ENCODE assay signal across 17 mouse cellular contexts in the genomic region with DNA sequence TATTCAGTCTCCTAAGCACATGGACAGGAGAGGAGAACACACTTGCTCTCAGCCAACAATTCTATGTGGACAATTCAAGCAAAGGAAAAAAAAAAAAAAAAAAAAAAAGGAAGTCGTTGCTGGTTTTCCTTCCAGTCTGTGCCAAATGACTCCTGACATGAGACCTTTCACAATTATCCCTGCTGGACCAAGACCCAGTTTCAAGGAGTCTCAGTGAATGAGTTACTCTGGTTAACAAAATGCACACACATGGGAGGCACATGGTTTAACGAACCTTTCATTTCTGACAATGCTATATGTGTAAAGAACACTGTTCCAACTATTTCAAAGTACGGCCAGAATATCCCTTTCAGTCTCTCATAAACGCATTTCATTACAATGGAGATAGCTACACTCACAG.
A peak's percentile ranks its signal among the peaks of the same experiment; 100 is the strongest.
DNase-seq lines count a peak whose midpoint lies in the region; ATAC-seq and TF ChIP-seq lines count a peak whose summit lies in the region.
"Had no signal": no experiment of that assay in that cellular context is flagged by ENCODE, and none has a peak within 500 bp of the region (broad histone marks: within the 10 kb centered on the region; RNA-seq: fewer than 3 reads in every experiment).

No protein-coding gene starts in this region.

- no peaks in the 10 kb centered on the region for H3K4me1 ChIP-seq in embryonic facial prominence, embryonic 13.5 days
- peaks cover 18% of the 10 kb centered on the region for H3K4me1 ChIP-seq in embryonic facial prominence, embryonic 10.5 days
- no peaks in the 10 kb centered on the region for H3K4me1 ChIP-seq in kidney, postnatal 0 days (replicated peaks; ENCODE audit: insufficient read depth, low read length)

- POLR2A ChIA-PET in Patski (lab: Charles Lee): no interaction called here

- no peaks in the 10 kb centered on the region for H3K27me3 ChIP-seq in embryonic facial prominence, embryonic 13.5 days
- no peaks in the 10 kb centered on the region for H3K27me3 ChIP-seq in embryonic facial prominence, embryonic 10.5 days (replicated peaks; ENCODE audit: low read depth, poor library complexity, severe bottlenecking)
- H3K27me3 ChIP-seq in kidney, postnatal 0 days (ENCODE audit: insufficient read depth, low read length): no peaks in the 10 kb centered on the region
- H3K27me3 ChIP-seq in Patski (no peaks in the 10 kb centered on the region), myocyte (ENCODE audit: control insufficient read depth, insufficient read depth, insufficient read length) (no peaks in the 10 kb centered on the region)

- no peak overlapping the region for H3K27ac ChIP-seq in embryonic facial prominence, embryonic 13.5 days
- no peak overlapping the region for H3K27ac ChIP-seq in embryonic facial prominence, embryonic 10.5 days (replicated peaks)
- 0 out of 2 replicates have a peak overlapping the region, but pooled peaks have one; percentile 15 for H3K27ac ChIP-seq in kidney, postnatal 0 days
- H3K27ac ChIP-seq: hindbrain, embryonic 10.5 days; hindbrain, postnatal 0 days had no signal

- DNase-seq in embryonic facial prominence, embryonic 10.5 days (ENCODE audit: low spot score): no peak
- no peak for DNase-seq in kidney, postnatal 0 days (ENCODE audit: low spot score)
- DNase-seq in kidney, adult 11 months: no peak
- peak; percentile 7 for DNase-seq in Patski (ENCODE audit: low read depth, low spot score)
- no peak for DNase-seq in neural tube, embryonic 10.5 days (ENCODE audit: extremely low spot score, low spot score)
- DNase-seq in retina, embryonic 14.5 days (ENCODE audit: low spot score): no peak
- DNase-seq: B cell, adult 2 months; cerebellum, adult 8-10 months; lung, adult 2 months; lung, postnatal 36 days; thymus, postnatal 14 days had no signal

- no peaks in the 10 kb centered on the region for H3K36me3 ChIP-seq in embryonic facial prominence, embryonic 13.5 days
- H3K36me3 ChIP-seq in embryonic facial prominence, embryonic 10.5 days (replicated peaks): no peaks in the 10 kb centered on the region
- no peaks in the 10 kb centered on the region for H3K36me3 ChIP-seq in kidney, postnatal 0 days (ENCODE audit: insufficient read depth, low read length)
- no peaks in the 10 kb centered on the region for H3K36me3 ChIP-seq in myocyte (ENCODE audit: control insufficient read depth, insufficient read depth)
- H3K36me3 ChIP-seq: hindbrain, embryonic 10.5 days had no signal

- in situ Hi-C loops in Patski (cut with MboI; ENCODE audit: low pct_unique_long_range_greater_than_20kb): no loop called here

- H3K9ac ChIP-seq in embryonic facial prominence, embryonic 13.5 days: no peak overlapping the region
- H3K9ac ChIP-seq in kidney, postnatal 0 days (ENCODE audit: low read depth, low read length): no peak overlapping the region

- H3K4me2 ChIP-seq in embryonic facial prominence, embryonic 13.5 days: 0 out of 2 replicates have a peak overlapping the region, but pooled peaks have one; percentile 33
- H3K4me2 ChIP-seq in kidney, postnatal 0 days (ENCODE audit: low read length): peak overlapping the region; percentile 41
- peak overlapping the region; percentile 91 for H3K4me2 ChIP-seq in myocyte (ENCODE audit: low read depth)

- CTCF ChIA-PET in Patski (lab: Charles Lee): no interaction called here

- H3K79me2 ChIP-seq in myocyte (ENCODE audit: control insufficient read depth, insufficient read depth): peaks cover 19% of the 10 kb centered on the region

- TF ChIP-seq POLR2A in myocyte (IDR thresholded peaks at IDR 0.05; ENCODE audit: insufficient read length, low read depth): no peak

- H3K4me3 ChIP-seq in embryonic facial prominence, embryonic 13.5 days: no peak overlapping the region
- H3K4me3 ChIP-seq in embryonic facial prominence, embryonic 10.5 days: no peak overlapping the region
- H3K4me3 ChIP-seq in kidney, postnatal 0 days (replicated peaks; ENCODE audit: low read depth, low read length): no peak overlapping the region
- peak overlapping the region; percentile 34 for H3K4me3 ChIP-seq in myocyte
- H3K4me3 ChIP-seq: hindbrain, embryonic 10.5 days had no signal

- H3ac ChIP-seq in myocyte (ENCODE audit: control insufficient read depth, insufficient read length): no peak overlapping the region

- no peak for ATAC-seq in embryonic facial prominence, embryonic 13.5 days (ENCODE audit: insufficient number of reproducible peaks, insufficient read depth, low FRiP score, low TSS enrichment, low read depth)
- no peak for ATAC-seq in kidney, postnatal 0 days (replicated peaks; ENCODE audit: low FRiP score, low read depth)
- no peak for ATAC-seq in Patski
- ATAC-seq: hindbrain, postnatal 0 days; intestine, postnatal 0 days; midbrain, embryonic 16.5 days had no signal

- WGBS in embryonic facial prominence, embryonic 13.5 days: 80% methylated on average over 4 of the region's 4 CpGs
- 84% methylated on average over 4 of the region's 4 CpGs for WGBS in embryonic facial prominence, embryonic 10.5 days
- 46% methylated on average over 4 of the region's 4 CpGs for WGBS in kidney, postnatal 0 days

- no peaks in the 10 kb centered on the region for H3K9me3 ChIP-seq in embryonic facial prominence, embryonic 13.5 days
- no peaks in the 10 kb centered on the region for H3K9me3 ChIP-seq in embryonic facial prominence, embryonic 10.5 days
- H3K9me3 ChIP-seq in kidney, postnatal 0 days (replicated peaks; ENCODE audit: low read length): no peaks in the 10 kb centered on the region
- H3K9me3 ChIP-seq: hindbrain, embryonic 10.5 days had no signal

- TF ChIP-seq CTCF in kidney, postnatal 0 days (IDR thresholded peaks at IDR 0.05; ENCODE audit: low read depth): no peak
- no peak for TF ChIP-seq CTCF in Patski (IDR thresholded peaks at IDR 0.05)

TF ChIP-seq in myocyte, 11 proteins besides CTCF, POLR2A, EP300 and RAD21:
- no peak for TF ChIP-seq TCF3 (IDR thresholded peaks at IDR 0.05; ENCODE audit: insufficient read length, low read depth)
- TF ChIP-seq CEBPB (IDR thresholded peaks at IDR 0.05; ENCODE audit: insufficient read depth, poor library complexity, severe bottlenecking): no peak
- no peak for TF ChIP-seq REST (IDR thresholded peaks at IDR 0.05; ENCODE audit: insufficient read depth, insufficient read length)
- no peak for TF ChIP-seq POLR2AphosphoS2 (IDR thresholded peaks at IDR 0.05; ENCODE audit: insufficient read length, low read depth)
- TF ChIP-seq MYOG (IDR thresholded peaks at IDR 0.05; ENCODE audit: control insufficient read depth in 1 of 3, insufficient read depth in 1 of 3, insufficient read length in 2 of 3, low read depth in 2 of 3): no peak
- no peak for TF ChIP-seq TCF12 (IDR thresholded peaks at IDR 0.05; ENCODE audit: insufficient read depth, poor library complexity, severe bottlenecking)
- no peak for TF ChIP-seq E2F4 (IDR thresholded peaks at IDR 0.05; ENCODE audit: insufficient read depth)
- TF ChIP-seq USF1 (IDR thresholded peaks at IDR 0.05; ENCODE audit: low read depth): no peak
- TF ChIP-seq MAX (IDR thresholded peaks at IDR 0.05; ENCODE audit: low read depth): no peak

Comparison
In these comparisons a context has a peak if more than half of its experiments do, and no peak if none do; other contexts are left out.
1. H3K4me2 ChIP-seq: peak in every context shown above with its lines; median percentile 91 in myocyte; 41 in kidney, postnatal 0 days; 33 in embryonic facial prominence, embryonic 13.5 days.